24 mouse cellular contexts compared by ENCODE assay signal in genomic region chr19:45586850-45587249, GRCm38 (mm10).
"Had no signal": no experiment of that assay in that cellular context is flagged by ENCODE, and none has a peak within 500 bp of the region (broad histone marks: within the 10 kb centered on the region; RNA-seq: fewer than 3 reads in every experiment).

No protein-coding gene starts in this region.

- ATAC-seq: forebrain, embryonic 13.5 days; forebrain, embryonic 14.5 days; forebrain, embryonic 15.5 days; forebrain, embryonic 16.5 days; forebrain, postnatal 0 days had no signal

- DNase-seq: cerebellum, adult 2 months; cerebellum, adult 8-10 months; cerebellum, adult 9-10 months; cerebellum, adult 9-11 months; cerebellum, postnatal 10 days; cerebellum, postnatal 14 days; cerebellum, postnatal 25 days; cerebellum, postnatal 36 days; embryo, embryonic 11 days; forebrain, postnatal 0 days; gastrocnemius, postnatal 10 days had no signal

- H3K9me3 ChIP-seq: embryonic facial prominence, embryonic 10.5 days; embryonic facial prominence, embryonic 12.5 days; embryonic facial prominence, embryonic 13.5 days; embryonic facial prominence, embryonic 15.5 days; forebrain, embryonic 10.5 days; forebrain, embryonic 12.5 days; forebrain, embryonic 13.5 days; forebrain, embryonic 15.5 days had no signal

- H3K4me2 ChIP-seq: embryonic facial prominence, embryonic 12.5 days; embryonic facial prominence, embryonic 13.5 days; embryonic facial prominence, embryonic 15.5 days; forebrain, embryonic 12.5 days; forebrain, embryonic 13.5 days; forebrain, embryonic 15.5 days had no signal

- H3K9ac ChIP-seq: embryonic facial prominence, embryonic 12.5 days; embryonic facial prominence, embryonic 13.5 days; embryonic facial prominence, embryonic 15.5 days; forebrain, embryonic 12.5 days; forebrain, embryonic 13.5 days; forebrain, embryonic 15.5 days; forebrain, postnatal 0 days had no signal

- H3K36me3 ChIP-seq: forebrain, embryonic 10.5 days; forebrain, embryonic 12.5 days; forebrain, embryonic 15.5 days had no signal

- H3K27me3 ChIP-seq: embryonic facial prominence, embryonic 12.5 days; embryonic facial prominence, embryonic 13.5 days; embryonic facial prominence, embryonic 15.5 days had no signal

- H3K4me3 ChIP-seq: embryonic facial prominence, embryonic 10.5 days; embryonic facial prominence, embryonic 12.5 days; embryonic facial prominence, embryonic 13.5 days; embryonic facial prominence, embryonic 15.5 days; erythroblast, embryonic 14.5 days; forebrain, embryonic 10.5 days; forebrain, embryonic 12.5 days; forebrain, embryonic 13.5 days; forebrain, embryonic 15.5 days; gastrocnemius, adult 2 months; heart, adult 2 months had no signal

- H3K27ac ChIP-seq: embryonic facial prominence, embryonic 10.5 days; embryonic facial prominence, embryonic 12.5 days; embryonic facial prominence, embryonic 13.5 days; embryonic facial prominence, embryonic 15.5 days; forebrain, embryonic 10.5 days; forebrain, embryonic 12.5 days; forebrain, embryonic 13.5 days; forebrain, embryonic 15.5 days; gastrocnemius, adult 2 months; heart, adult 2 months had no signal

- H3K4me1 ChIP-seq: forebrain, embryonic 15.5 days had no signal
